Mouse (Mus musculus) lung, postnatal 25 days (tissue): Measurements from ENCODE around the gene Endou.

Experiments used
- DNase-seq: peaks from one replicate; pipeline ENCODE4 v3.0.0; 2022; ENCODE audit warnings: low spot score

Endou gene

DNA sequence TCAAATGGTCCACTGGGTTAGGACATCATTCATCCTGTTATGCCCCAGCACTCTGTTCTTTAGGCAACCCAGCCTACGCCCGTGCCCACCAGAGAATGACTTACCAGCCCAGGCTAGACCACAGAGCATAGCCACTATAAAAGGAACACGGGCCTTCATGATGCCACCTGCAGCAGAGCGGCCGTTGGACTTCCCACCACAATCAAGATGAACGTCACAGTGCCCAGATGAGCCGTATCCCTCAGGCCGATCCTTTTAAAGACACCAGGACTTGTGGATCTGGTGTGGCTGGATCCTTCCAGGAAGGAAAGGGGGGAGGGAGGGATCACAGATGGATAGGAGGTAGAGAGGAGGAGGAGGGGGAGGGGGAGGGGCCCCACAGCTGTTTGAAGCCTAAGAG is at the start of gene Endou:
Endou (minus strand) TSS at position 229 of the 400 bp plus-strand sequence.
- no peak for DNase-seq

DNA sequence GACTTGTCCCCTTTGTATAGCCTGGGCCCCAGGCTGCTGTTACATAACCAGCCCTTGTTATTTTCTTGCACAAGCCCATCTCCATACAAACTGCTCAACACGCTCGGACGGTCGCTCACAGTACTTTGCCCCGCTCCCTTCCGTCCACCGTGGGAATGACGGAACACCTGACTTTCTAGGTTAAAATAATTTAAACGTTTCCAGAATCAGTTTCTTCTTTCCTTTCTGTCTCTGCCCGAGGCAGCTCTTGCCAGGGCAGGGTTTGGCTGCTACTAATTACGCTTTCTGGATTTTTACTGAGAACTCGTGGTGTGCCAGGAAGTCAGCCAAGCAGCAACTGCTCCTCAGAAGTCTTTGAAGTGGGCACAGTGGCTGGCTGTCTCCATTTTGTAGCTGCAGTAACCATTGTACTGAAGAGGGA is 49.5 kb upstream of the Endou start:
- no peak for DNase-seq

DNA sequence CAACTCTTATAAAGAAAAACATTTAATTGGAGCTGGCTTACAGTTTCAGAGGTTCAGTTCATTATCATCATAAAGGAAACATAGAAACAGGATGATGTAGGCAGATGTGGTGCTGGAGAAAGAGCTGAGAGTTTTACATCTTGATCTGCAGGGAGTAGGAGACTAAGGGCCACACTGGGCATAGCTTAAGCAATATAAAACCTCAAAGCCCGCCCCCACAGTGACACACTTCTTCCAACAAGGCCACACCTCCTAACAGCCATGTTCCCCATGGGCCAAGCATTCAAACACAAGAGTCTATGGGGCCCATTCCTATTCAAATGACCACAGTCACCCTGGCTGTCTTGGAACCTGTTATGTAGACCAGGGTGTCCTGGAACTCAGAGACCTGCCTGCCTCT is 48.4 kb upstream of the Endou start:
- DNase-seq = no peak

DNA sequence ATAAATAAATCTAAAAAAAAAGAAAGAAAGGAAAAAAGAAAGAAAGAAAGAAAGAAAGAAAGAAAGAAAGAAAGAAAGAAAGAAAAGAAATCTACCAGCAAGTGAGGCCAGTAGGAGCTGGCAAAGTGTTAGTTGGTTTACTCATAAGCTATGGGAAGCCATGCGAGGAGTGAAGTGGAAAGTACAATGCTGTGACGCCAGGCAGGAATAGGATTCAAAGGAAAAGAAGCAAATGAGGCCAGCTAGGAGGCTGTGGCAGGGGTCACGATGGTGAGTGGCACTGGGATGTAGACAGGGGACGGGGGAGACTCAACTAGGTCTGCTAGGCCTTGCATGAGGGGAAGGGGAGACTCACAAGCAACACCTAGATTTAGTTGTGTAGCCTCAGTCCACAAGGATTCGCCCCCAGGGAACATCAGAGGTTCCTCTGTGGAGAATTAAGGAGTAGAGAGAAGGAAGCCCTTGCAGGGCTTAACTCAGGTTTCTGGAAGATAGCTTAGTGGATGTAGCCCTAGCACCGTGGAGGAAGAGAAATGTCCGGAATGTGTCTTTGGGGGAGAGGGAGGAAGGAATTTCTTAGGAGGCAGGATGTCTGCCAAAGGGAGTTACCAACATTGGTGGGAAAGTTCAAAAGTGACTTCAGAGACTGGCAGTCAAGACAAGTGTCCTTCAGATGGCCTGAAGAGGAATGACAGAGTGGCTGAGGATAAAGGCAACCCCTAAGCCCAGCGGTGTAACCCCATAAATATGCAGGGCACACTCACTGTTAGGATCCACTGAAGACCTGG is 47.4 kb upstream of the Endou start, which contains the start of gene Slc48a1:
Slc48a1 (plus strand) TSS at position 210 of the 788 bp plus-strand sequence.
- DNase-seq = peak; percentile 68

DNA sequence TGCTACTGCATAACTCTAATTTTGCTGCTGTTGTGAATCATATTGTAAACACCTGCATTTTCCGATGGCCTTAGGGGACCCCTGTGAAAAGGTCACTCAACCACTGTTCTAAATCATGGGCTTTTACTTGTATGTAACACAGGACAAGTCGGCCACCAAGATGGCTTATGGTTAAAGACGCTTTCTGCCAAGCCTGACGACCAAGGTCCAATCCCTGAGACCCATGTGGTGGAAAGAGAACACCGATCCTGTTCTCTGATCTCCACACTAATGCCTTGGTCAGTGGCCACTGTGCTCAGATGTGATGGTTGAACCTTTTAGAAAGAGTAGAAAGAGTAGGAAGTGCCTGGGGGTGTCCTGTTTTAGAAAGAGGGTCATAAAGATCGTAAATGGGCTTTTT is 45.8 kb upstream of the Endou start:
- no peak for DNase-seq

DNA sequence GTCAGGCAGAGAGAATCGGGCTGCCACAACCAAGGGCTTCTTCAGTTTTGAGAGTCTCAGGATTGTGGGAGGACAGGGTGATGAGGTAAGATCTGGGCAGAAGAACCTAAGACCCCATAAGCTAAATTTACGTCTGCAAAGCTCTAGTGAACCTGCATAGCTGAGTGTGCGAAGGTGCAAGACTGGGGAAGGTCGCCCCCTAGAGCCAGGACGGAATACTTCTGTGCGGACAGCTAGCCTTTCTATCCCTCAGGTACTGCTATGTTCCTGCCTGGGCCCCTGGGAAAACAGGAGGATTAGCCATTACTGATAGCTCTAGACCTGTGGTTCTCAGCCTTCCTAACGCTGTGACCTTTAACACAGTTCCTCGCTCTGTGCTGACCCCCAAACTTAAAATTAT is 45.4 kb upstream of the Endou start:
- peak; percentile 86 for DNase-seq

DNA sequence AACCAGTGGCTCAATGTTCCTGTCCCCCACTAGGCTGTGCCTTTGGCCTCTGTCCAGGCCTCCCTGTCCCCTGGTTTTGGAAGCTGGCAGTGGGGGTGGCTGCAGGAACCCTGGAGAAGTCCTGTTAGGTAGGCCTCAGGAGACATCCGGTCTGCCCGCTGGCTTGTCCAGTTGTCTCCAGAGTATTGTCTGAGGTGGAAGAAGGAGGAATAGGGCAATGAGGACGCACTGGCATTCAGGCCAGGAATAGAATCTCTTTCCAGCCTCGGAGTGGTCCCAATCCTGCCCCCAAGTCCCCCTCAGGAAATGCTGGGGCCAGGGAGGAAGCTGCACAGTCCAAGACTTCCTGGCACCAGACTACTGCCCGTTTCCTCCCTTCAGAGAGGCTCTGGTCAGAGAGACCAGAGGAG is 42.8 kb upstream of the Endou start:
- peak; percentile 65 for DNase-seq

DNA sequence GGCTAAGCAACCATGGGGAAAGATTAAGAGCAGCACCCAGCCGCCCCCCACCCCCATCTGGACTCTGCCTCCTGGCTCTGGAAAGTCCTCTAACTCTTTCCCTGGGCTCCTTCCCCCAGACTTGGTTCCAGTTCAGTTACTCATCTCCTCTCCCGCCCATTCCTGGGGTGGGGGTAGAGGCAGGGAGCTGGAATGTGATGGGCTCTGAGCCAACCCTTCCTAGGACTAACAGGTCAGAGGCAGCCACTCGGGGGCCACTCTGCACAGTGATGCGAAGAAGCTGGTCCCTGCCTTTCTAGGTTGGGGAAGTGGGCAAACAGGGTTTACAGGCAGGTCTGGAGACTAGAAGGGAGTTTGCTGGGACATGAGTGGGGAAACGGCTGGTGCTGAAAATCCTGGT is 42.0 kb upstream of the Endou start:
- peak; percentile 91 for DNase-seq

DNA sequence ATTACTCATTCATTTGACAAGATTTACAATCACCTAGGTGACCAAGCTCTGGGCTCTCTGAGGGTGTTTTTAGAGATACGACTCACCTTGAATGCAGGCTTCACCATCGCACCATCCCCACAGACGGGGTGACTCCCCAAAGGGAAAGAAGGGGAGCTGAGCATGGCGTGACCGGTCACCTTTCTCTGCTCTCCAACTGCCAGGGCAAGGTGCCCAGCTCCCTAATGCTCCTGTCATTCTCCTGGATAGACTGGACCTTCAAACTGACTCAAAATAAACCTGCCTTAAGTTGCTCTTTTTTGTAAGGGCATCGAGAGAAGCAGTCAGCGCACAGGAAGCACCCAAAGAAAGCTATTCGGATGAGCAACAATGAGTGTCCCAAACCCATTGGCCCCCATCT is 39.1 kb upstream of the Endou start:
- no peak for DNase-seq

DNA sequence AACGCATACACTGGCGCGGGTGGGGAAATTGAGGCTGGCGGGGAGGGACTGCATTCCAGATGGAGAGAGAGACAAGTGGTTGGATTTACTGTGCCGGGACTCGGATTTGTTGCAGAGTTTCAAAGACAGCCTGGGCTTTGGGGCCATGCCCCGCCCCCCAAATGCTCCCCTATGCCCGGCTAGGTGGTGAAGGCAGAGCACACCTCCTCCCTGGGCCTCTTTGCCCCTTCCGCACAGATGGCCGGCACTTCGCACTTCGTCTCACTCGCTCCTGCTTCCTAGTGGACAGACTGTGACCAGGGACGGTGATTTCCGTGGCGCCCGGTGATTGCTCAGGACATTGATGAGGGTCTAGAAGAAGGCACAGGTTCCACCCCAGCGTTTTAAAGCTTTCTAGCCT is 37.1 kb upstream of the Endou start:
- peak; percentile 61 for DNase-seq

DNA sequence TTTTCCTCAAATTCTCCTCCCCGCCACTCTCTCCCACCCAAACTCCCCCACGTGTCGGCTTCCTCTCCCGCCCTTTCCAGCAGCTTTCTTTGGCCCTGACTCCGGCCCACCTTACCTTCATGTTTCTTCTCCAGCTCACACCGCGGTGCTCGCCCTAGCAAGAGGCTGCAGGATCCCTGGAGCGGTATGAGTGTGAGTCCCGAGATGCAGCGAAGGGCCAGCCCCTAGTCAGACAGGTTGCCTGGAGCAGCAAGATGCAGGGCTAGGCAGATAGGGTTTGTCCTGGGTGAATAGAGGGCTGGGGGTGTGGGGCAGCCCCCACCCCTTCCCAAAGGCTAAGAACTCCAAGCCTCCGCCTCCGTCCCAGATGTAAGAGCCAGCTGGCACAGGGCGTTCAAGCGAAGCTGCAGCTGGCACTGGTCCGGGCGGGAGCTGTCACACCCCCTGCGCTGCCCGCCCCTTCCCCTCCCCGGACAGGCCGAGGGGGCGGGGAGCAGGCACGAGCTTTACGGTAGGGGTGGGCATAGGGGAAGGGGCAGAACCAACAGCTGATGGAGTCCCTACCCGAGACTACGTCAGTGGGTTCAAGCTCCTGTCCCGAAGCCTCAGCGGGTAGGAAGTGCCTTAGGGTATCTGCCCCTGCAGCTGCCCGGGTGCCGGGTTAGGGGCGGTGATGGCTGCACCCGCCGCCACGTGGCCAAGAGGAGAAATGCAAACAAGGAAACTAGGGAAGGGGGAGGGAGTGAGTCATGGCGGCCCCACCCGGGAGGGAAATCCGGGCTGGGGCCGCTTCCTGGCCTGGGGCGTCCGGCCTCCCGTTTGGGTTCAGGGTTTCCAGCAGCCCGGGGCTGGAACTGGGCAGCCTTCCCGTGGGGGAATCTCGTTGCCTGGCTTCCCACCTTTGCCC is 36.4 kb upstream of the Endou start, which contains the start of gene Rapgef3:
Rapgef3 (minus strand) TSS at position 693 of the 907 bp plus-strand sequence.
- DNase-seq = peak; percentile 93

DNA sequence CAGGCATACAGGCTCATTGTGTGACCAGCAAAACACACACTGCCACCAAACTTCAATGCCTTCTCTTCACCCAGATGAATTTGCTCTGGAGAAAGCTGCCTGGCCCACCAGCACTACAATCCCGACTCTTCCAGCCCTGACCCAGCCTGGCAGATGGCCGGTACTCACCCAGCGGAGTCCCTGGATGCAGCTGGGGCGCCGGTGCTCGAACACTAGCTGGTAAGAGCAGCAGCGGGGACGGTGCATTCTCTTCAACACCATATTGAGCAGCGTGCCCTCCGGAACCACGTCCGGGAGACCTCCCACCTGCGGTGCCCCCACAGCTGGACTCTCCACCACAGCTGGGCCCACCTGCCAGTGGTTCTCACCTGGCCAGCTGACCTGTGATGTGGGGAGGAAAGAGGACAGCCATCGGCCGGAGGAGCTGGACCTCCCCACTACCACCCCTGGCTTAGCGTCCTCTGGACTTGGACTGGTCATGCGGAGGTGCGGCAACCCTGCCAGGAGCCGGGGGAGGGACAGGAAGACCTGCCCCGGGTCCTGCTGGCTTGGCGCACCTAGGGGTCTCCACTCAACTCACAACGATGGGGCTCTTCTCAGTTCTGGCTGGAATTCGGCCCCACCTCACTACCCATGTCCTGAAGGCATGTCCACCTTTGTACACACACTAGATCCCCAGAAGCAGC is 35.6 kb upstream of the Endou start:
- DNase-seq = no peak

DNA sequence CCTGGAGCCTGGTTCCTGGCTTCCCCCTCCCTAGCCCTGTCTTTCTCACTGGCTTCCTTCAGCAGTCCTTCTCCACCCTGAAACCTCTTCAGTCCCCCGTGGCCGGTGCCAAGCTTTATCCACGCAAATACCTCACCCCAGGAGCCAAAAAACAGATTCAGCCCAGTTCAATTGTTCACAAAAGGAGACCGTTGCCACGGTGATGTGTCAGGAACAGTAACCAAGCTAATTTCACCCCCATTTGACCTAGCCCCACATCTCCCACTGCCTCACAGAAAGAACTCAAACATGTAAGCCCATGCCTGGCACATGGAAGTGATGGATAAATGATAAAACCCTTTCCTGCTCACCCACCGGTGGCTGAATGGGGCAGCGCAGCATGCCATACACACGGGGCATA is 35.1 kb upstream of the Endou start:
- no peak for DNase-seq

DNA sequence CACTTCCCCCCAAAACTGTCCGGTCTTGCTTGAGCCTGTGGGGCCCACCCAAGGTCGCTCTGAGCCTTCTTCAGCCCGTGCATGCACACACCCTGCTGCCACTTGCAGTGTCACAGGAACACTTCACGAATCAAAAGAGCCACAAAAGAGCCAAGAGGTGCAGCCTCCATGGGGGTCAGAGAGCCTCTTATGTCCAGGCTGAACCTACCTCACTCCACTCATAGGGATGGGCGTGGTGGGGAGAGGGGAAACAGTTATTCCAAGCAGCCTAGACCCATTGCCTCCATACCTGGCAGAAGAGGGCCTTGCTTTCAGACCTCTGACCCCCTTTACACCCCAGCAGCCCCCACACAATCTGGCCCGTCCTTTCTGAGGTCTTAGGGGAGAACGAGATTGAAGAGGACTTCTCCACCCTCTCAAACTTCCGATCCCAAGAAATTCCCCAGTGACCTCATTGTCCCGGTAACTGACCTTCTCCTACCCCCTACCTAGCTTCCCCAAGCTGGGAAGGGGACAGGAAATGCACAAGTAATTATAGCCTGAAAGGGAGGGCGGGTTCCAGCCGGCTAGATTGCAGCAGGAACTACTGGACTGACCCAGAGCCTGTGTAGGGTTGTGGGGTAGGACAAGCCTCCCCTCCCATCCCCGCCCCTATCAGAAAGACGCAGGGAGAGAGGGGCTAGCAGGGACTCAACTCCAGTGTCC is 34.1 kb upstream of the Endou start:
- DNase-seq = peak; percentile 68

DNA sequence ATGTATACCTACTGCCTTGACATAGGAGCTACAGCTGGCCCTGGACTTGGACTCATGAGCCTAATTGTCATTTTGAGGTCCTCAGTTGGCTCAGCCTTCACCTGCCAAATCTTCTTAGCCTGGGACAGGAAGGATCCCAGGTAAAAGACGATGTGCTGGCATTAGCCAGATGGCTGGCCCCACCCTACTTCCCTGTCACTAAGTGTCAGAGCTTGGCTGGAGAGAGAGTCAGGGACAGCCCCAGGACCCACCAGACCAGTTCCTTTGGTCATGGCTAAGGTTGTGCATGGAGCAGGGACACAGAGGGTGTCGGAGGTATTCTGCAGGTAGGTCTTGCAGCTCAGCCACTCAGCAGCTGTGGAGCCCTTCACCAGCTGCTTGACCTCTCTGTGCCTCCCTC is 33.4 kb upstream of the Endou start:
- no peak for DNase-seq

DNA sequence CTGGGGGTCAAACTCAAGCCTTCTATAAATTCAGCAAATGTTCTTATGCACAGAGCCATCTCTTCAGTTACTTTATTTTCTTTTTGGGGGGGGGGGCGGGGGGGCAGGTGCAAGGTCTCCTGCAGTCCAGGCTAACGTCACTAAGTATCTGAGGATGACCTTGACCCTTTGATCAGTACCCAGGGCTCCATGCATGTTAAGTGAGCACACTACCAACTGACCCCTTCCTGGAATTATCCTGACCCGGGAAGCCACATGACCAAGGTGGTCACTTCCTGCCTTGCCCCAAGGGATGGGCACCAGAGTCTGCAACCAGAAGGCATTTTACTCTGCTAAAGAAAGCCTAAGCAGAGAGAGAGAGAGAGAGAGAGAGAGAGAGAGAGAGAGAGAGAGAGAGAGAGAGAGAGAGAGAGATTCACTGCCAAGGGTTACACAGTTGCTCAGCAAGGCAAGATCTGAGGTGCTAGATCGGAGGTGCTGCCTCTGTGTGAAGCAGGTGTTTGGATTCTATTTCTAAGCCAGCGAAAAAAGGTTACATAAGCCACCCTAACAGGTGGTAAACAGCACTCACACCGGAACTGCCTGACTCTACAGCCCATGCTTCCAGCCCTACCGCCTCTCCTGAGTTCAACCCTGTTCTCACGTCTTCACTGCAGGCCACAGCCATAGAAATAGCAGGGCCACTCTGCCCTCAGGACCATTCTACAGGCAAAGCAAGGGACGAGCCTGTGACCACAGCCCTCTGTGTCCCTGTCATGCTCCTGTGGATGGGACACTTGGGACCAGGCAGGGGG is 32.3 kb upstream of the Endou start:
- DNase-seq = no peak

DNA sequence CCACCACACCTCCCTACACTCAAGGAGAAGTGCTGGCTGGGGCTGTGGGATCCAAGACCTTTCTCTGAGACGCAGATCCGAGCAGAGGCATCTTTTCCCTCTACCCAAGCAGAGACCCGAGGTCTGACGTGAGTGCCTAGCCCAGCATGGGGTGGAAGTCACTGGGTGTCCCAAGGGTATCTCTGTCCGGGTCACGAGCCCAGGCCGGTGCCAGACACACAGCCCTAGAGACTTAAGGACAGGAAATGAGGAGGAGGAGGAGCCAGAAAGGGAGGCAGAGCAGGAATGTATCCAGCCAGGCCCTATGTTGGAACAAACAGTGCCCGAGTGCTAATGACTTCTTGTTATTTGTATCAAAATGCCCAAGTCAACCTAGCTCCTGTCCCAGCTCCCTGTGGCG is 31.6 kb upstream of the Endou start:
- peak; percentile 88 for DNase-seq

DNA sequence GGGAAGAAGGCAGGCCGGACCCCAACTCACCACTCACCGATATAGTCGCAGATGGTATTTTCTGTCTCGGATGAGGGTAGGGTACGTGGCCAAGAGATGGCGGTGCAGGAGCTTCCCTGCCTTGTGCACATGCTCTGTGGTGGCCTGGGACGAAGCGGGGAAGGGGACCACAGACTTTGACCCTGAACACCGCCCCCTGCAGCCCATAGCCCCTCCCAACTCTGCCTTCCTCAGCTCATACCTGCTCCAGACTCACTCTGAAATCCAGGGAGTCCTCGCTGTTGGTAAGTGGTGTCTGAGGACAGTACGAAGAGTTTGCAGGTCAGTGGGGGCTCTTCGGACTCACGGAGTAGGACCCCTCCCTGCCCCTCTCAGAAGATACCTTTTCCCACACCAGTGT is 30.3 kb upstream of the Endou start:
- no peak for DNase-seq

DNA sequence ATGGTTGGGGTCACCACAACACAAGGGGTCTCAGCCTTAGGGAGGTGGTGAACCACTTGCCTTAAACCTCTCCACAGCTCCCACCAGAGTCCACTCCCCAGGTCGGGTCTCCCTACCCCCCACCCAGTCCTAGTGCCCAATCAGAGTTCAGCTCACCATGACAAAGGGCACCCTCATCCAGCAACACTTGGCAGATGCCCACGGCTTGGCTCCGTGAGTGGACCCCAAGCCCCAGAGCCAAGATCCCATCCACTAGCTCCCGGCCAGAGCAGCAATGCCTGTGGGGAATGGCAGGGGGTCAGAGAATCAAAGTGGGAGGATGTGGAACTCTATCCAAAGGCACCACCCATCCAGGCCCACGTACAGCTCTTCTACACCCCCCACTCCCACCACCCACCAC is 29.8 kb upstream of the Endou start:
- no peak for DNase-seq

DNA sequence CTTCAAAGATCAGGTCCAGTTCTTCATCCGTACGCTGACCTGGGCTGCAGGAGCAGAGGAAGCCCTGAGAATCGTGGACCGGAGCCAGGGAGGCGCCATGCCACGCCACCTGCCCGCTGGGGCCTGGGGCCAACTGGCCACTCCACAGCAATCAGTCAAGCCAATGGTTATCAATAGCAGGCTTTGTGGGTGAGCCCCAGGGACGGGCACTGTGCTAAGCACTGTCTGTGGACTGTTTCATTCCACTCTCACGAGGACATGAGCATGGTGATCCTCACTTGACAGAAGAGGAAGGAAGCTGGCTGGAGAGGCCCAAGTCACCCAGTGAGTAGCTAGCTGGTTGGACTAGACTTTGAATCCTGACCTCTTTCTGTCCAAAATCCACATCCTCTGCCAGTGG is 28.9 kb upstream of the Endou start:
- DNase-seq = no peak

DNA sequence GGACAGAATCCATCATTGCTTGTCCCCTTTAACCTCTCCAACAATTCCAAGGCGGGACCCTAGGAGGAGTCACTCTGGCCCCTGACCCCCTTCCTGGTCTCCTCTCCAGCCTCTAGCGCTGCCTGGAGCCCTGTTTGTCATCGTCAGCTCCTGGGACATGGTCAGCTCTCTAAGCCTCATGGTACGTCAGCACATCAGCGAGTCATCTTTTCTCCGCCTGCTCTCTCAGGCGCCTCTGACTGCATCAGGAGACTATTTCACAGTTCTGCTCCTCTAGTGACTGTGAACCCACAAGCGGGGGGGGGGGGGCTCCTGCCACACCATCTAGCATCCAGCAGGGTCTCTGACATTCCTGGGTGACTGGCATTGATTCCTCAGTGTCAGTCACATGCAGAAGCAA is 24.2 kb upstream of the Endou start:
- no peak for DNase-seq
